Mouse (Mus musculus) liver, embryonic 11.5 days (tissue): Measurements from ENCODE around the gene Klf9. TPM values are rescaled to one million over a fixed set of nuclear protein-coding genes. Genes with fewer than 3 reads are reported as not detected.

Source experiments
- ATAC-seq: fragments of 200-750 bp; cut with Nextera tagmentation; replicated peaks from 2 replicates; pipeline ENCODE4 v1.8.0; 2017; ENCODE audit warnings: moderate number of reproducible peaks, mild to moderate bottlenecking, moderate TSS enrichment, moderate library complexity; ENCODE audit not compliant: low FRiP score
- DNase-seq: peaks from one replicate; pipeline ENCODE4 v3.0.0-alpha.2; 2017; ENCODE audit warnings: low spot score
- H3K27ac ChIP-seq: fragments of 300-500 bp; sonication (generic); 2 replicates; pipeline ENCODE4 v1.5.1; 2014; ENCODE audit warnings: mild to moderate bottlenecking, low read depth, low read length, control low read depth
- H3K27me3 ChIP-seq: fragments of 300-500 bp; sonication (generic); replicated peaks from 2 replicates; pipeline ENCODE4 v1.6.1; 2014; ENCODE audit warnings: low read length, mixed read lengths; ENCODE audit not compliant: control insufficient read depth, insufficient read depth
- H3K36me3 ChIP-seq: fragments of 300-500 bp; sonication (generic); 2 replicates; pipeline ENCODE4 v1.6.1; 2014; ENCODE audit warnings: mild to moderate bottlenecking, low read length, moderate library complexity, mixed read lengths; ENCODE audit not compliant: control insufficient read depth, insufficient read depth
- H3K4me1 ChIP-seq: fragments of 300-500 bp; sonication (generic); replicated peaks from 2 replicates; pipeline ENCODE4 v1.6.1; 2014; ENCODE audit warnings: low read length, mixed read lengths; ENCODE audit not compliant: control insufficient read depth, insufficient read depth
- H3K4me2 ChIP-seq: fragments of 300-500 bp; sonication (generic); 2 replicates; pipeline ENCODE4 v1.6.1; 2014; ENCODE audit warnings: mild to moderate bottlenecking, control low read depth, moderate library complexity
- H3K4me3 ChIP-seq: fragments of 300-500 bp; sonication (generic); 2 replicates; pipeline ENCODE4 v1.5.1; 2014; ENCODE audit warnings: low read depth, low read length, control low read depth
- H3K9ac ChIP-seq: fragments of 300-500 bp; sonication (generic); 2 replicates; pipeline ENCODE4 v1.6.1; 2014; ENCODE audit warnings: low read depth, low read length, control low read depth
- H3K9me3 ChIP-seq: fragments of 300-500 bp; sonication (generic); 2 replicates; pipeline ENCODE4 v1.6.1; 2016; ENCODE audit warnings: low read length, inconsistent platforms, mixed read lengths; ENCODE audit not compliant: control insufficient read depth
- WGBS: fragments of 180-500 bp; shearing (Covaris S2); extraction: QIAGEN DNeasy Blood & Tissue Kit; methylation state at CpG from one replicate; pipeline ENCODE4 v1.1.7; 2014; 5-methylcytosine and 5-hydroxymethylcytosine counted together
- polyA plus RNA-seq: library from polyadenylated mRNA; unstranded; fragments of >200 nt; fragmentation: Nextera tagmentation; extraction: Ambion mirVana; gene quantifications from 2 replicates; pipeline ENCODE4 v1.2.1, GENCODE M21; 2014

Klf9 gene
- polyA plus RNA-seq, 1 experiment from 2014 or later, result 2.3 TPM

DNA sequence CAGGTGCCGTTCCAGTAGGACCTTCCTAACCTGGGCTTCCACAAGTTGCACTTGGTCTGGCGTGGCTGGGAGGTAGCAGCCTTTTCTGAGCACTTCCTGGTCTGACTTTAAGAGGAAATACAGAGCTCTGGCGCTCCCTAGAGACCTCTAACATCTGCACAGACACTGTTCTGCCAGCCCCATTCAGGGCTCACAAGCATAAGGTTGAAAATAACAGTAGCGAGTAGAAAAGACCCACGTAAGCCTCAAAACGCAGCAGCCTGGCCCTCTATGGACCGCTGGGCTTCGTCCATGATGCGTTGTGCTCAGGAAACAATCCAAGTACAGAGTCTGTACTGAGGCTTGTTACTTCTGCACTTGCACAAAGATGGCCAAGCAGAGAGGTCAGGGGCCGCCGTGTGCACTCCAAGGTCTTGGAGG is 10.6 kb downstream of the Klf9 start:
- Histone ChIP-seq H3K9ac (peak overlapping the region; percentile 68), H3K4me2 (peak overlapping the region; percentile 70), H3K27me3 (no peaks in the 10 kb centered on the region), H3K4me3 (peak overlapping the region; percentile 40), H3K9me3 (no peaks in the 10 kb centered on the region), H3K36me3 (no peaks in the 10 kb centered on the region), H3K4me1 (peaks cover 46% of the 10 kb centered on the region), H3K27ac (peak overlapping the region; percentile 79)
- WGBS, result 12% methylated on average over 11 of the region's 11 CpGs
- DNase-seq (peak; percentile 57), ATAC-seq (peak; percentile 83)

DNA sequence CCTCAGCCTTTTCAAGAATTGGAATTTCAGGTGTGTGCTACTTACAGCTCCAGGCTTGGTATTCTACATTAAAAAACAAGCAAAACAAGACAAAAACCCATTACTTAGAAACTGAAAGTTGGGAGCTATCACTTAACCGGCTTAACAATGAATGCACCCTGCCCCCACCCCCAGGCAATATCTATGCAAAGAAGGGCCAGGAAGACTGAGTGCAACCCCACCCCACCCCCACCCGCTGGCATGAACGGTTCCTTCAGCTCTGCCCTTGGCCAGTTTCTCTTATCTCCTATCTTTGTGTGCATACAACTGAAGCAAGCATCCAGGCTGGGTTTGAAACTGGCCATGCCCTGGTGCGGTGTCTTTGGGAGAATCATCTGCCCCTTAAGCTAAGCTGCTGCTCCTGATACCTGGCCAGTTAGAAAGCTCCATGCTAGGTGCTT is 11.2 kb downstream of the Klf9 start:
- H3K27me3 ChIP-seq, result no peaks in the 10 kb centered on the region
- ATAC-seq, result peak; percentile 88
- peak overlapping the region; percentile 92 for H3K27ac ChIP-seq
- peak overlapping the region; percentile 40 for H3K4me3 ChIP-seq
- peaks cover 45% of the 10 kb centered on the region for H3K4me1 ChIP-seq
- DNase-seq, result peak; percentile 61
- WGBS, result 9% methylated on average over 4 of the region's 4 CpGs
- peak overlapping the region; percentile 68 for H3K9ac ChIP-seq
- no peaks in the 10 kb centered on the region for H3K36me3 ChIP-seq
- H3K4me2 ChIP-seq, result peak overlapping the region; percentile 70
- H3K9me3 ChIP-seq, result no peaks in the 10 kb centered on the region

DNA sequence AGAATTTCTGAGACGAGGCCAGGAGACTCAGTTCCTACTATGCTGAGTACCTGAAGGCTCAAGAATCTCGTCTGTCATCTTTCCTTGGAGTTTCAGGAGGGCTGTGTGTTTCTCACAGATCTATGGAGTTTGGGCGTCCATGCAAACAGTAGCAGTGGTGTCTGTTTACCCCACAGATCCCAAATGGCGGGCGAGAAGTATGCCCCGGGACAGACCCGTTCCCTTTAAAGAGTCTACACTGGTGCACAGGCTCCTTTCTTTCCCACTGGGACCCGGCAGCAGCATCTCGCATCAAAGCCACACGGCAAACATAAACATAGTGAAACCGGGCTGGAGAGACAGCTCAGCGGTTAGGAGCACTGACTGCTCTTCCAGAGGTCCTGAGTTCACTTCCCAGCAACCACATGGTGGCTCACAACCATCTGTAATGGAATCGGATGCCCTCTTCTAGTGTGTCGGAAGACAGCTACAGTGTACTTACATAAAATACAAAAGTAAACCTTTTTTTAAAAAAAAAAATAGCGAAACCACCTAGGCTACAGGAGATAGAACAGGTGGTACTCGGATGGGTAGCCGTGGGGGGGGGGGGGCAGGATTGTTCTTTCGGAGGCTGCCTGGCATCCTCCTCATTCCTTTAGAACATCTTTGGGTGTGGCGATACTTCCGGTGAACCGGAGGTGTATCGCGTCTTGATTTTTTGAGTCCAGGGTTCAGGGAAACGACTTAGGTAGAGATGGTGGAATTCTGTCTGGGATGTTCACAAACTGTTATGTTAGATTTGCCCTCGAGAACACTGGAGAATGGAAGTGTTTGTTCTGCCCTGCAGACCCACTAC is 12.0 kb downstream of the Klf9 start:
- DNase-seq (no peak), ATAC-seq (no peak)
- no peaks in the 10 kb centered on the region for H3K27me3 ChIP-seq
- peak overlapping the region; percentile 70 for H3K4me2 ChIP-seq
- no peak overlapping the region for H3K4me3 ChIP-seq
- peaks cover 42% of the 10 kb centered on the region for H3K4me1 ChIP-seq
- no peaks in the 10 kb centered on the region for H3K36me3 ChIP-seq
- WGBS, result 58% methylated on average over 25 of the region's 25 CpGs
- peak overlapping the region; percentile 58 for H3K9ac ChIP-seq
- peak overlapping the region; percentile 92 for H3K27ac ChIP-seq
- H3K9me3 ChIP-seq, result no peaks in the 10 kb centered on the region

DNA sequence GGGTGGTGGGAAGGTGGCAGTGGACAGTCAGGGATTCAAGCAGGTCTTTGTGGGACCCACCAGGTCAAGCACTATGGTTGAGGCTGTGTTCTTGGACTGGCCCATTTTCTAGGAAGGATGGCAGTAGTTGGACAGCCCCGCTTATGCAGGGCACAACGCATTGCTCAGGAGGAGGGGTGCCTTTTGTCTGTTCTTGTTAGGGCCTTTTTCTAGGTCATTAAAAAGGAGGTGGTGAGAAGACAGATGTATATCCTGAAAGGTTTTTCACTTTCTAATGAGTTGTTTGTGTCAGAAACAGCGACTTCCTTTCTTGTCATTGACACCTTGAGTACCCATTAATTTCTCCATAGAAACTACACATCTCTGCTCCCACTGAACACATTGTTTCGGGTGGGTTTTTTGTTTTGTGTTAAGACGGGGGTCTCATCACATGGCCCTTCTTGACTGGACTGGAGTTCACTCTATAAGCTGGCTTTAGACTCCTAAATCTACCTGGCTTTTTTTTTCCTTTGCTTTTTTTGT is 12.6 kb downstream of the Klf9 start:
- WGBS, result 86% methylated on average over 5 of the region's 5 CpGs

DNA sequence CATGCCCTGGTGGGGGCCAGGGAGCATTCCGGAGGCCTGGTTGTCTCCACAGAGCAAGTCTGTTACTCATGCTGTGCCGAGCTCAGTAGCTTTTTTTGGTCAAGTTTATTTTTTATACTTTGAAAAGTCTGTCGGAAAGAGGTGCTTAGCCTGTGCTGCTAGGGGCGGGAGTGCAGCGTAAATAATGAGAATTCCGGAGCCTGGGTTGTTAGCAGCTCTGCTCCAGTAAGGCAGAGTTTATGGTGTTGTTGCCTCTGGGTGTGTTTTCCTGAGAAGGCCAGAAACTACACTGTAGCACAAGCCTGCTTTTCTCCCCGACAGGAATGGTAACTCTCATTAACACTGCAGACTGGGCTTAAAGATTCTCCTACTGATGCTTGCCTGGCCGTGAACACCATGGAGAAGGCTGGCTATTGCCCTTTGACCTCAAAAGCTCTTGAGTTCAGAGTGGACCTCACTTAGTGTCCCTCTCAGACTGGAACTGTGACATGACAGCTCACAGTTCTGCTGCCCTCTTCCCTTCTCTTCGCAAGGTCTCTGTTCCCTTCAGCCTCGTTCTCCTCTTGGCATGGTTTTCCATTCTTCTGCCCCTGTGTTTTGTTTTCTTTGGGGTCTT is 18.9 kb downstream of the Klf9 start:
- WGBS, result 80% methylated on average over 10 of the region's 10 CpGs
- no peak overlapping the region for H3K9ac ChIP-seq

More for the DNA sequence above, 12.6 kb downstream of the Klf9 start:
- H3K27ac ChIP-seq, result no peak overlapping the region
- no peaks in the 10 kb centered on the region for H3K27me3 ChIP-seq
- no peaks in the 10 kb centered on the region for H3K36me3 ChIP-seq
- no peak overlapping the region for H3K4me2 ChIP-seq
- no peak for ATAC-seq
- H3K4me1 ChIP-seq, result peaks cover 42% of the 10 kb centered on the region
- no peak overlapping the region for H3K9ac ChIP-seq
- no peak overlapping the region for H3K4me3 ChIP-seq
- no peaks in the 10 kb centered on the region for H3K9me3 ChIP-seq
- no peak for DNase-seq

DNA sequence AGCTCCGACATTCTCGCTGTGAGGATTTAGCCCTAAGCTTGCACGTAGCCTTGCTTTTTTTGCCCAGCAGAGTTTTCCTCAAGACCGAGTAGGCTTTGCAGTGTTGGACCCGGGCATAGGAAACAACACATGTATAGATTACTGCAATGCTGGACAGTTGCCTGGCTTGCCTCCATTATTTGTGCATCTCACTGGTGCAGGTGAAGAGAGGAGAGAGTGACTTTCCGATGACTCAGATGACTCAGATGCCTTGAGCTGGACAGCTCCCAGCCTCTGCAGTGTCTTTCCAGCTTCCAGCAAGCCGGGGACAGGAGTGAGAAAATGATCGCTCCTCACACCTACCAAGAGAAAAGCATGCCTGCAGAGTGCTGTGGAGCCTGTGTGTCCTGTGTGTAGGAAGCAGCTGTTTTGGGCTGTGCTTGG is 21.4 kb downstream of the Klf9 start:
- Histone ChIP-seq H3K4me2 (no peak overlapping the region), H3K9me3 (no peaks in the 10 kb centered on the region), H3K4me3 (no peak overlapping the region), H3K9ac (no peak overlapping the region), H3K36me3 (no peaks in the 10 kb centered on the region), H3K27ac (no peak overlapping the region), H3K4me1 (no peaks in the 10 kb centered on the region), H3K27me3 (no peaks in the 10 kb centered on the region)
- WGBS, result 46% methylated on average over 8 of the region's 8 CpGs
- no peak for ATAC-seq
- no peak for DNase-seq

More for the DNA sequence above, 18.9 kb downstream of the Klf9 start:
- Histone ChIP-seq H3K9me3 (no peaks in the 10 kb centered on the region), H3K36me3 (no peaks in the 10 kb centered on the region), H3K4me3 (no peak overlapping the region), H3K27me3 (no peaks in the 10 kb centered on the region), H3K4me2 (no peak overlapping the region), H3K4me1 (peaks cover 5% of the 10 kb centered on the region; the same call in 1 of the 2 replicates), H3K27ac (no peak overlapping the region)
- no peak for DNase-seq
- no peak for ATAC-seq

DNA sequence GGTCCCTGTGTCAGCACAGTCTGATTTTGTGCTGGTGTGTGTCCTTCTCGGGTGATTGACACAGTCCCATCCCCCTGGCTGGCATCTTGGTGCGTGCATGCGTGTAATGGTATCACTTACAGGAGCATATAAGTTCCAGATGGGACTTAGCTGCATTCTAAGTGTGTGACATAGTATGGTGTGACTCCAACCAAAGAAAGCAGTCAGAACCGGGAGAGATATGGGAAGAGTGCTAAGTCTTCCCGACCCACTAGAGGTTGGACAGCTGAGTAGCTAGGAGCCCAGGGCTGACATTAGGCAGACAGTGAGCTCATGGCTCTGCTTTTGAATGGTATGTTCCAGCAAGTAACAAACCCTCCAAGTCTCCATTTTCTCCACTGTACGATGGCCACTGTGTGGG is 21.9 kb downstream of the Klf9 start:
- DNase-seq, result no peak

DNA sequence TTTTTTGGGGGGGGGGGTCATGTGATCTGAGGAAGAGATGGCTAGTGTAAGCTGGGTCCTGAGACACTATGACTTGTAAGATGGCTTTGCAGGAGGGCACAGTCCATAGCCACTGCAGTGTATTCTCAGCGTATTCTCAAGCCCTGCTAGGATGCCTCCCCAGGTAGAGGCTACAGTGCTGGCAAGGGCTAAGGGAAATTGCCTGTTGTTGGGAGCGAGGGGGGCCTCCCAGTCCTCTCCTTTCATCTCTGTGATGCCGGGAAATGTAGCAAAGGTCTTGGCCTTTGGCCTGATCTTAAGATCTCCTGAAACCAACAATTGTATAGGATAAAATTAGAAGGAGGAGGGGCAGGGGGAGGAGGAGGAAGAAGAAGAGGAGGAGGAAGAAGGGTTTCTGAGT is 22.3 kb downstream of the Klf9 start:
- no peak overlapping the region for H3K9ac ChIP-seq
- DNase-seq (no peak), ATAC-seq (no peak)
- H3K4me1 ChIP-seq, result no peaks in the 10 kb centered on the region
- no peaks in the 10 kb centered on the region for H3K9me3 ChIP-seq
- no peak overlapping the region for H3K4me2 ChIP-seq
- no peak overlapping the region for H3K27ac ChIP-seq
- H3K36me3 ChIP-seq, result no peaks in the 10 kb centered on the region
- H3K27me3 ChIP-seq, result no peaks in the 10 kb centered on the region
- WGBS, result 64% methylated on average over 3 of the region's 3 CpGs
- H3K4me3 ChIP-seq, result no peak overlapping the region

More for the DNA sequence above, 21.9 kb downstream of the Klf9 start:
- Histone ChIP-seq H3K36me3 (no peaks in the 10 kb centered on the region), H3K27me3 (no peaks in the 10 kb centered on the region), H3K27ac (no peak overlapping the region), H3K4me1 (no peaks in the 10 kb centered on the region), H3K4me3 (no peak overlapping the region), H3K4me2 (no peak overlapping the region), H3K9ac (no peak overlapping the region), H3K9me3 (no peaks in the 10 kb centered on the region)
- no peak for ATAC-seq
- 83% methylated on average over 6 of the region's 6 CpGs for WGBS
